Mouse (Mus musculus) heart, adult 2 months (tissue): ENCODE measurements at regions not wholly inside any gene's neighbourhood (a gene's known extent, or its start where the extent isn't known, plus 50 kb on each side); places are given as distances from the start of the nearest gene placed in this dataset.

ENCODE experiments used
- DNase-seq, 2 experiments: peaks; one replicate each; pipeline ENCODE4 v3.0.0; 2021
- H3K27ac ChIP-seq: fragments of 200-600 bp; 2 replicates; pipeline ENCODE4 v1.8.1; 2022
- H3K27me3 ChIP-seq: fragments of 200-500 bp; 2 replicates; pipeline ENCODE4 v1.6.1; 2012; ENCODE audit warnings: mild to moderate bottlenecking, low read length, inconsistent platforms, mixed read lengths; ENCODE audit not compliant: control insufficient read depth, insufficient read depth
- H3K36me3 ChIP-seq: fragments of 200-500 bp; 2 replicates; pipeline ENCODE4 v1.6.1; 2012; ENCODE audit warnings: low read length, inconsistent platforms; ENCODE audit not compliant: control insufficient read depth, insufficient read depth
- H3K4me1 ChIP-seq: fragments of 200-500 bp; 2 replicates; pipeline ENCODE4 v1.6.1; 2011; ENCODE audit warnings: low read length; ENCODE audit not compliant: control insufficient read depth, insufficient read depth
- H3K4me3 ChIP-seq: fragments of 200-600 bp; 2 replicates; pipeline ENCODE4 v1.8.1; 2022
- H3K79me2 ChIP-seq: fragments of 200-500 bp; replicated peaks from 2 replicates; pipeline ENCODE4 v1.6.1; 2012; ENCODE audit warnings: mild to moderate bottlenecking, inconsistent platforms, low read length, moderate library complexity, mixed read lengths; ENCODE audit not compliant: control insufficient read depth, insufficient read depth
- H3K9ac ChIP-seq: fragments of 200-500 bp; 2 replicates; pipeline ENCODE4 v1.6.1; 2012; ENCODE audit warnings: low read depth, mild to moderate bottlenecking, control low read depth, inconsistent platforms, low read length, mixed read lengths
- CTCF ChIP-seq: fragments of 200-600 bp; IDR thresholded peaks from 2 replicates; pipeline ENCODE4 v1.8.1; 2022; ENCODE audit warnings: antibody characterized with exemption, mild to moderate bottlenecking, moderate library complexity
- EP300 ChIP-seq: fragments of 200-500 bp; IDR thresholded peaks from 2 replicates; pipeline ENCODE4 v1.6.1; 2011; ENCODE audit warnings: low read depth, low read length, control low read depth; ENCODE audit not compliant: insufficient read depth
- POLR2A ChIP-seq: fragments of 200-500 bp; IDR thresholded peaks from 2 replicates; pipeline ENCODE4 v1.6.1; 2011; ENCODE audit warnings: mild to moderate bottlenecking, low read depth, low read length, control low read depth; ENCODE audit not compliant: insufficient read depth
- WGBS: fragments of 180-500 bp; shearing (Covaris S2); methylation state at CpG from one replicate; pipeline ENCODE4 v1.1.7; 2018; 5-methylcytosine and 5-hydroxymethylcytosine counted together
- intact Hi-C: fragments of 180-260 bp; cut with DNase I; formaldehyde crosslinking; loops from one replicate; pipeline ENCODE4 v1.15.1; 2025

- no peaks in the 10 kb centered on the region for H3K4me1 ChIP-seq
- no peaks in the 10 kb centered on the region for H3K27me3 ChIP-seq
- intact Hi-C loops, result no loop called here
- TF ChIP-seq POLR2A, result no peak
- WGBS, result 85% methylated on average over 2 of the region's 2 CpGs
- no peaks in the 10 kb centered on the region for H3K79me2 ChIP-seq
- H3K9ac ChIP-seq, result no peak overlapping the region
- H3K27ac ChIP-seq, result no peak overlapping the region
- no peaks in the 10 kb centered on the region for H3K36me3 ChIP-seq
- H3K4me3 ChIP-seq, result no peak overlapping the region
- no peak for DNase-seq
Observed at GRCm38 (mm10) chr17:65105622-65106021, 269.8 kb upstream of the 4930583I09Rik start.

GRCm38 (mm10) chr17:65101157-65101556, 265.3 kb upstream of the 4930583I09Rik start:
- WGBS, result 39% methylated on average over 6 of the region's 6 CpGs
- peak overlapping the region; percentile 28; the same call in 1 of the 2 replicates for H3K4me3 ChIP-seq
- H3K27ac ChIP-seq, result peak overlapping the region; percentile 70
- intact Hi-C loops, result no loop called here
- no peaks in the 10 kb centered on the region for H3K79me2 ChIP-seq
- H3K27me3 ChIP-seq, result no peaks in the 10 kb centered on the region
- peak overlapping the region; percentile 60 for H3K9ac ChIP-seq
- no peak for TF ChIP-seq EP300
- TF ChIP-seq CTCF, result no peak
- TF ChIP-seq POLR2A, result no peak
- DNase-seq, result peak in 1 of 2 experiments; percentile 23
- no peaks in the 10 kb centered on the region for H3K36me3 ChIP-seq
- no peaks in the 10 kb centered on the region for H3K4me1 ChIP-seq

GRCm38 (mm10) chr17:65082249-65082648, 246.4 kb upstream of the 4930583I09Rik start:
- Histone ChIP-seq H3K79me2 (no peaks in the 10 kb centered on the region), H3K4me3 (no peak overlapping the region)

GRCm38 (mm10) chr17:65081779-65082086, 245.9 kb upstream of the 4930583I09Rik start:
- TF ChIP-seq POLR2A, result no peak
- no peak for TF ChIP-seq EP300
- TF ChIP-seq CTCF, result no peak
- Histone ChIP-seq H3K4me3 (no peak overlapping the region), H3K36me3 (no peaks in the 10 kb centered on the region), H3K27me3 (no peaks in the 10 kb centered on the region), H3K27ac (no peak overlapping the region), H3K79me2 (no peaks in the 10 kb centered on the region), H3K9ac (no peak overlapping the region), H3K4me1 (no peaks in the 10 kb centered on the region)
- WGBS, result 75% methylated on average over 2 of the region's 2 CpGs
- intact Hi-C loops, result no loop called here
- no peak for DNase-seq

More at GRCm38 (mm10) chr17:65082249-65082648, 246.4 kb upstream of the 4930583I09Rik start:
- no peak overlapping the region for H3K27ac ChIP-seq
- H3K4me1 ChIP-seq, result no peaks in the 10 kb centered on the region
- DNase-seq, result no peak
- intact Hi-C loops, result no loop called here
- 93% methylated on average over 8 of the region's 8 CpGs for WGBS
- no peak overlapping the region for H3K9ac ChIP-seq
- no peaks in the 10 kb centered on the region for H3K36me3 ChIP-seq
- H3K27me3 ChIP-seq, result no peaks in the 10 kb centered on the region
- no peak for TF ChIP-seq POLR2A
- TF ChIP-seq EP300, result no peak
- TF ChIP-seq CTCF, result no peak

- Histone ChIP-seq H3K79me2 (no peaks in the 10 kb centered on the region), H3K4me1 (no peaks in the 10 kb centered on the region), H3K27ac (no peak overlapping the region), H3K27me3 (no peaks in the 10 kb centered on the region), H3K36me3 (no peaks in the 10 kb centered on the region), H3K4me3 (no peak overlapping the region), H3K9ac (no peak overlapping the region)
- TF ChIP-seq POLR2A (no peak), CTCF (no peak), EP300 (no peak)
- intact Hi-C loops, result no loop called here
- DNase-seq, result no peak
- WGBS, result 59% methylated on average over 9 of the region's 9 CpGs
Observed at GRCm38 (mm10) chr17:65081072-65081778, 245.4 kb upstream of the 4930583I09Rik start.

GRCm38 (mm10) chr17:65074878-65075277, 239.0 kb upstream of the 4930583I09Rik start:
- H3K79me2 ChIP-seq, result no peaks in the 10 kb centered on the region
- no peak for DNase-seq
- intact Hi-C loops, result loop anchor here (10.0 kb wide), 1 partner anchor 250 kb away; no protein-coding TSS in a partner anchor
- H3K4me3 ChIP-seq, result no peak overlapping the region
- no peak overlapping the region for H3K9ac ChIP-seq
- no peaks in the 10 kb centered on the region for H3K36me3 ChIP-seq
- H3K4me1 ChIP-seq, result no peaks in the 10 kb centered on the region
- TF ChIP-seq POLR2A (no peak), EP300 (no peak), CTCF (no peak)
- 80% methylated on average over 4 of the region's 4 CpGs for WGBS
- H3K27ac ChIP-seq, result no peak overlapping the region
- no peaks in the 10 kb centered on the region for H3K27me3 ChIP-seq
